Mouse (Mus musculus) liver, embryonic 14.5 days (tissue): ENCODE results near the gene Agxt2. TPM values are rescaled to one million over a fixed set of nuclear protein-coding genes. Genes with fewer than 3 reads are reported as not detected.

Source experiments
- ATAC-seq: fragments of 200-750 bp; cut with Nextera tagmentation; 2 replicates; pipeline ENCODE4 v1.8.0; 2017; ENCODE audit warnings: moderate number of reproducible peaks, mild to moderate bottlenecking, moderate library complexity; ENCODE audit not compliant: insufficient read depth
- DNase-seq, 3 experiments: peaks; one replicate each; pipeline ENCODE4 v3.0.0-alpha.2; 2012 to 2013; ENCODE audit warnings: low read depth in 3 of 3, low spot score in 3 of 3
- H3K27ac ChIP-seq: fragments of 300-500 bp; sonication (generic); 2 replicates; pipeline ENCODE4 v1.5.1; 2014; ENCODE audit warnings: moderate library complexity, mild to moderate bottlenecking, control low read depth, inconsistent platforms
- H3K27me3 ChIP-seq: fragments of 300-500 bp; sonication (generic); 2 replicates; pipeline ENCODE4 v1.6.1; 2014; ENCODE audit warnings: mild to moderate bottlenecking, low read length, moderate library complexity; ENCODE audit not compliant: control insufficient read depth, insufficient read depth
- H3K36me3 ChIP-seq: fragments of 300-500 bp; sonication (generic); replicated peaks from 2 replicates; pipeline ENCODE4 v1.6.1; 2014; ENCODE audit warnings: low read depth; ENCODE audit not compliant: control insufficient read depth, insufficient read depth
- H3K4me1 ChIP-seq, 2 experiments: fragments of 200-500 bp in 1 of 2; fragments of 300-500 bp in 1 of 2; sonication (generic) in 1 of 2; replicated peaks; 2 replicates each; pipeline ENCODE4 v1.6.1; 2012 to 2014; ENCODE audit warnings: antibody characterized with exemption in 1 of 2, inconsistent platforms in 1 of 2, low read length in 1 of 2; ENCODE audit not compliant: control insufficient read depth in 2 of 2, insufficient read depth in 2 of 2
- H3K4me2 ChIP-seq: fragments of 300-500 bp; sonication (generic); 2 replicates; pipeline ENCODE4 v1.6.1; 2014; ENCODE audit warnings: low read depth, mild to moderate bottlenecking, control low read depth, moderate library complexity
- H3K4me3 ChIP-seq, 2 experiments: fragments of 200-500 bp in 1 of 2; fragments of 300-500 bp in 1 of 2; sonication (generic) in 1 of 2; 2 replicates each; pipeline ENCODE4 v1.5.1; 2012 to 2014; ENCODE audit warnings: low read depth in 2 of 2, low read length in 2 of 2, mild to moderate bottlenecking in 2 of 2, control low read depth in 1 of 2, inconsistent platforms in 1 of 2, moderate library complexity in 1 of 2; ENCODE audit not compliant: insufficient read depth in 1 of 2
- H3K9ac ChIP-seq: fragments of 300-500 bp; sonication (generic); replicated peaks from 2 replicates; pipeline ENCODE4 v1.6.1; 2014; ENCODE audit warnings: mild to moderate bottlenecking, control low read depth, moderate library complexity
- H3K9me3 ChIP-seq: fragments of 300-500 bp; sonication (generic); 2 replicates; pipeline ENCODE4 v1.6.1; 2016; ENCODE audit warnings: low read length, mixed read lengths; ENCODE audit not compliant: control insufficient read depth
- CTCF ChIP-seq: IDR thresholded peaks from 2 replicates; pipeline ENCODE4 v1.5.1; 2016; ENCODE audit warnings: antibody characterized with exemption, low read depth, control low read depth
- EP300 ChIP-seq: IDR thresholded peaks from 2 replicates; pipeline ENCODE4 v1.6.1; 2016; ENCODE audit warnings: antibody characterized with exemption, low read depth
- WGBS: fragments of 180-500 bp; shearing (Covaris S2); extraction: QIAGEN DNeasy Blood & Tissue Kit; methylation state at CpG from one replicate; pipeline ENCODE4 v1.1.7; 2014; ENCODE audit not compliant: insufficient replicate concordance; 5-methylcytosine and 5-hydroxymethylcytosine counted together
- polyA plus RNA-seq, 2 experiments: library from polyadenylated mRNA; depleted of rRNA in 1 of 2; stranded (reverse) in 1 of 2; unstranded in 1 of 2; fragments of >200 nt; fragmentation: Nextera tagmentation in 1 of 2; extraction: Ambion mirVana in 1 of 2; gene quantifications; 2 replicates each; pipeline versions ENCODE4 v1.2.1 to v1.2.3; 2012 to 2014

The Agxt2 gene
- polyA plus RNA-seq, 2 experiments = 7.5 to 11.2 TPM

DNA sequence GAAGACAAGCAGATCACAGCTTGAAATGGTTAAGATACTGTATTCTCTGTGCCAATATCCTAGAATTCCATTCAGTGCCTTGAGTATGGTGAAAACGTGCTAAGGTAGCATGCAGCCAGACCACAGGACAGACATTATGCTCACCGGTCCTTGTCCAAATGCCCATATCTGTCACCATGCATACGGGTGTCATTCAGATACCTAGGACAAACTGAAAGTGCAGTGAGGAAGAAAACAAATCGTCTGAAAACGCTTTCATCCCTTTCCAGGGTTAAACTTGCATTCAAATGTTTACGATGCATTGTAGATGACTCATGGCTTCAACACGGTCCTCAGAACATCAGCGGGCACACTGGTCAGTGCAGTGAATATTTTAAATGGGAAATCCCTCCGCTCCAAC is 83.2 kb downstream of the Agxt2 start:
- H3K9me3 ChIP-seq = no peaks in the 10 kb centered on the region
- TF ChIP-seq CTCF (no peak), EP300 (no peak)
- DNase-seq = no peak

DNA sequence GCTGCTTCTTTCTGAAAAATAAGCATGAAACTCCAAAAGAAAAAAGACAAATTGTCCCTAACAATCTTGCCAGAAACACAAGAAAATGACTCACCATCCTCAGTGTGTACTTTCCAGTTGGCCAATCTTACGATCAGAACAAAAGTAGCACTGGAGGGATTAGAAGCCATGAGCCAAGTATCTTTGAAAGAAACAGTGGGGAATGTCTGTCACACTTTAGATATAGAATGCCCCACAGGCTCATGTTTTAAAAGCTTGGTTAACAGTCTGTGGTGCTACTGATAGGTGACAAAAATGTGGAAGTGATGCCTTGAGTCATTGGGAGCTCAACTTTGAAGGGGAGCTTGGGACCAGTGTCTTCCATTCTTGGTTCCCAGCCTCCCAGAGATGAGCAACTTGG is 83.9 kb downstream of the Agxt2 start:
- Histone ChIP-seq H3K4me1 (no peaks in the 10 kb centered on the region), H3K4me2 (no peak overlapping the region), H3K9me3 (no peaks in the 10 kb centered on the region), H3K27ac (no peak overlapping the region), H3K36me3 (no peaks in the 10 kb centered on the region), H3K4me3 (no peak overlapping the region), H3K9ac (no peak overlapping the region), H3K27me3 (no peaks in the 10 kb centered on the region)
- DNase-seq = no peak
- no peak for TF ChIP-seq EP300
- no peak for TF ChIP-seq CTCF
- no peak for ATAC-seq
- WGBS = 72% methylated on average over 1 of the region's 1 CpGs

More for the DNA sequence above, 83.2 kb downstream of the Agxt2 start:
- ATAC-seq = no peak
- no peak overlapping the region for H3K9ac ChIP-seq
- H3K27ac ChIP-seq = no peak overlapping the region
- H3K36me3 ChIP-seq = no peaks in the 10 kb centered on the region
- no peaks in the 10 kb centered on the region for H3K27me3 ChIP-seq
- WGBS = 75% methylated on average over 9 of the region's 9 CpGs
- no peak overlapping the region for H3K4me3 ChIP-seq
- no peak overlapping the region for H3K4me2 ChIP-seq
- no peaks in the 10 kb centered on the region for H3K4me1 ChIP-seq

DNA sequence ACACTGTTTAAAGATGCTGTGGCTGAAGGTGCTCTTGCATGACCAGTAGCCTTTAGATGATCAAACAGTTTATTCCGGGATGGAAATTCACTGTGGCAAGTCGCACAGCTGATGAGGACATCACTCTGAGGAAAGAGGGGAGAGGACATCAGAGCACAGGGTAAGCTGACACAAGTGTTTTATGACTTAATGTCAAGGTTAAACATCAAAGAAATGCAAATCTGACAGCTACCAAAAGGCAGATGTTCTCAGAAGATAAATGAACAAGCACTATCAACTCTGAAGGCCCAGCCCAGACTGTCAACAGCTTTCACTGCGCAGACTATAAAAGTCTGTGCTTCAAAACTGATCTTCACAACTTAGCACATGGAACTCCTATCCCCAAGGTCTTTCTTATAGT is 88.8 kb downstream of the Agxt2 start:
- Histone ChIP-seq H3K27me3 (no peaks in the 10 kb centered on the region), H3K9me3 (no peaks in the 10 kb centered on the region), H3K4me2 (no peak overlapping the region), H3K27ac (no peak overlapping the region), H3K4me3 (no peak overlapping the region), H3K4me1 (no peaks in the 10 kb centered on the region), H3K36me3 (peaks cover 6% of the 10 kb centered on the region), H3K9ac (no peak overlapping the region)
- ATAC-seq (no peak), DNase-seq (no peak)
- no peak for TF ChIP-seq EP300
- no peak for TF ChIP-seq CTCF
- WGBS = 60% methylated on average over 3 of the region's 3 CpGs

Other genes starting within 250 kb of the Agxt2 start
- gene Prlr, start 181.3 kb upstream of the Agxt2 start, polyA plus RNA-seq (2012; rRNA removed) = under 0.01 and 0.01 TPM in 2 replicates
- 0.04 TPM in 1 of 2 replicates, not detected in the other for gene Prlr, start 181.3 kb upstream of the Agxt2 start, polyA plus RNA-seq (2014; fragmentation: Nextera tagmentation; extraction: Ambion mirVana)
- gene Gm21973, start 33.2 kb upstream of the Agxt2 start, polyA plus RNA-seq (2012; rRNA removed) = not detected in 2 replicates
- not detected in 2 replicates for gene Gm21973, start 33.2 kb upstream of the Agxt2 start, polyA plus RNA-seq (2014; fragmentation: Nextera tagmentation; extraction: Ambion mirVana)
- 2.7 and 5.4 TPM in 2 replicates for gene Dnajc21, start 112.0 kb downstream of the Agxt2 start, polyA plus RNA-seq (2012; rRNA removed)
- 4.9 and 6.5 TPM in 2 replicates for gene Dnajc21, start 112.0 kb downstream of the Agxt2 start, polyA plus RNA-seq (2014; fragmentation: Nextera tagmentation; extraction: Ambion mirVana)
- 6.2 and 14.9 TPM in 2 replicates for gene Brix1, start 127.4 kb downstream of the Agxt2 start, polyA plus RNA-seq (2012; rRNA removed)
- gene Brix1, start 127.4 kb downstream of the Agxt2 start, polyA plus RNA-seq (2014; fragmentation: Nextera tagmentation; extraction: Ambion mirVana) = 71.4 and 72.3 TPM in 2 replicates
- gene Rad1, start 127.5 kb downstream of the Agxt2 start, polyA plus RNA-seq (2012; rRNA removed) = 11.7 and 14.6 TPM in 2 replicates
- gene Rad1, start 127.5 kb downstream of the Agxt2 start, polyA plus RNA-seq (2014; fragmentation: Nextera tagmentation; extraction: Ambion mirVana) = 6.0 and 6.9 TPM in 2 replicates
- gene Ttc23l, start 200.1 kb downstream of the Agxt2 start, polyA plus RNA-seq (2012; rRNA removed) = not detected in 2 replicates
- gene Ttc23l, start 200.1 kb downstream of the Agxt2 start, polyA plus RNA-seq (2014; fragmentation: Nextera tagmentation; extraction: Ambion mirVana) = not detected in 2 replicates